Mouse (Mus musculus): ENCODE measurements around the gene B3gat3.

B3gat3 gene

DNA sequence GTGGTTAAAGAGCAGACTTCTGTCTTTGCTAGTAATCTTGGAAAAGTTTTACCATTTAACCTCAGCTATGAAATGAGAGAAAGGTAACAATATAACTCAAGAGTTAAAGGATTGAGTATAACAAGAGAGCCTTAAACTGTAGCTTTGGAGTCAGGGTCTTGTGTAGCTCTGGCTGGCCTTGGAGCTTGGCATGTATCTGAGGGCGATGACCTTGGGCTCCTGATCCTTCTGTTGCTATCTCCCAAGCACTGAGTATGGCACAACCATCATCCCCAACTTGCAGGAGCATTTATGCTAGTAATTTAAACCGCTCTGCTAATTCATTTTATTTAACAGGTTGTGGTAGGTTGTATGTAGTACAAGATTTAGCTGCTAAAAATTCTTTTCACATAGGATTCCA lies 55.3 kb downstream of the B3gat3 start:
- DNase-seq (ENCODE audit: inconsistent age in 2 of 2, low spot score in 1 of 2) = peak; percentile 57 to 74

DNA sequence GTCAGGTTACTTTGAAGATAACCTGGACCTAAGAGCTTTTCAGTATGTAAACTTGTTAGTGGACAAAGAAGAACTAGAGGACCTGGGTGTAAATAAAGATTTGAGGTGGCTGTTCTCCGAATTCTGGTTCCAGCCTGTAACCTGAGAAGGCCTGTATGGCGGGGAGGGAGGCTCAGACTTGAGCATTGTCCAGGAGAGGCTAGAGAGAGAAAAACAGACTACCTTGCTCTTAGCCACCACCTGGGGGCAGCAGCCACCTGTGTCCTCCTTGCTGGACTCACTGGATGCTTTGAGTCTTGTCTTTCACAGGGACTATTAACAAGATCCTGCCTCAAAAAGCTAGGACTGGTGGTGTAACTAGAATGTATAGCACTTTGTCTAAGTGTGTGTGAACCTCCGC lies 56.4 kb downstream of the B3gat3 start:
- peak; percentile 57 to 81 for DNase-seq (ENCODE audit: inconsistent age in 2 of 2, low spot score in 1 of 2)
